Mouse (Mus musculus) cerebellum, adult 2 months (tissue): ENCODE data around the gene Cdk5r2.

Source experiments
- CTCF ChIP-seq: fragments of 200-500 bp; IDR thresholded peaks from 2 replicates; pipeline ENCODE4 v1.5.1; 2011; ENCODE audit warnings: low read depth, mild to moderate bottlenecking, control low read depth, low read length, moderate library complexity, borderline replicate concordance; ENCODE audit not compliant: insufficient read depth
- POLR2A ChIP-seq: fragments of 200-500 bp; IDR thresholded peaks from 2 replicates; pipeline ENCODE4 v1.6.1; 2011; ENCODE audit warnings: low read length, control low read depth, borderline replicate concordance; ENCODE audit not compliant: insufficient read depth

DNA sequence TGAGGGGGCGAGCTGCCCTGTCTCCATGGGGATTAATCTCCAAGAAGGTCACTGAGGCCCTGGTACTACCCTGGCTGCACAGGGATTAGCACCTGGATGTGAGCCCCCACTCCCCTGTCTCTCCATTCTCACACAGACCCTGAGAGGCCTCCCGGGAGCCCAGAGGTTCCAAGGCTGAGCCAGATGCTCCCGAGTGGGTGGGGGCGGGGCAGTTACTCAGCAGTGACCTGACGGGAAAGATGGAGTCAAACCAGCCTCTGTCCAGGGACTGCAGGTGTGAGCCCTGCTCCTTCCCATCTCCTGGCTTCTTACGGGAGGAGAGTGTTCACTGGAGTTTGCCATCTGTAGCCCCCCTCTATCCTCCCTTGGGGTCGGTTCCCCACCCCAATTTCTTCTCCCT lies 43.2 kb downstream of the Cdk5r2 start:
- TF ChIP-seq CTCF (no peak), POLR2A (no peak)
